Mouse (Mus musculus) c-Kit-positive CD71-positive TER-119-negative erythroid progenitor cells, embryonic 14.5 days (primary cell): ENCODE results near the gene Rin2.
"Not testable (repeated sequence)": the region's sequence is repeated elsewhere in the genome, so short reads cannot be mapped to it uniquely, and the experiment has no call there.

Experiments
- DNase-seq: peaks from one replicate; pipeline ENCODE4 v3.0.0-alpha.2; 2013; ENCODE audit warnings: low read depth

Gene Rin2

DNA sequence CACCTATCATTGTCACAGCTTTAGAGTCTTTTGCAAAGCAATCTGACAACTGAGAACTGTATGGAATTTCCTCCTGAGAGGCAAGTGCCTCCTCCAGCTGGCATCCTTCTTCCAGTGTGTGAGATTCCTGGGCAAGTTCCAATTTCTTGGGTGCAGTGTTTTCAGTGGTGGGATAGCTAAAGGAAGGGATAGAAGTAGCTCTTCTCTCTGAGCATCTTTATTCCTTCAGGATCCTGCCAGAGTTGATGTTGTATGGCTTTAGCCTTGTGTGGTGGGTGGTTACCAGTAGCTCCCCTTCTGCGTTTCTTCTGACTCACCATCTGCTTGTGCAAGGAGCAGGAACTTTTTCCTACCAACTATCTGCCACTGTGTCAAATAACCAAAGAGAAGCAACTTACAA is 9.1 kb downstream of the Rin2 start:
- DNase-seq: no peak

DNA sequence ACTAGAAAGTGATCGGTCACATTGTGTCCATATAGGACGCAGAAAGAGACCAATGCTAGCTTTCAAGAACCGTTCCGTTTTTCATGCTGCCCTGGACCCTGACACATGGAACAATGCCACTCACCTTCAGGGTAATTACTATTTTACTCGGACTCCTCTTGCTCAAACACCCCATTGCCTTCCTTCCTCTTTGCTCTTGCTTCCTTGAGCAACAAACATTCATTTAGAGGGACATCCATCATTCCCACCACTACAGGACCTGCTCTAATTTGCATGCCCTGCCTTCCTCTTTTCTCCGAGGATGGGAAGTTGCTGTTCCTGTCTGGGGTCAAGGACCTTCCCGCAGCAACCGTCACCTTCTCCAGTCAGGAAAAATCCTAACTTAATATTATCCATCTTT is 9.9 kb downstream of the Rin2 start:
- no peak for DNase-seq

DNA sequence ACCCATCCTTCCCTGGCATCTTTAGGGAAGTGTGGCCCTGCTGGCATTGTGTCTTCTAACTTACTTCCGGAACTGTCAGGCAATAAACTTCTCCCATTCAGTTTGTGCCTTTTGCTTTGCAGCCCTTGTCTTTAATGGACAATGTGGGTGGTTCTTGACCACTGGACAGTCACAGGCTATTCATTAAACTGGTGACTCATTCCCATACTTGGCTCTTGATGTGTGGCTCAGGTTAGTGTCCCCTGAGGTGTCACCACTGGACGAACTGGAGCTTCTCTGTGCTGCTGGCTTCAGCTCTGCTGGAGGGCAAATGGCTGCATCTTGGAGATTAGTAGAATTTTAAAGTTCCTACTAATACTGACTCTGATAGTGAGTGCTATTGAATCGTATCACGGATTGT is 11.0 kb downstream of the Rin2 start:
- DNase-seq: no peak

DNA sequence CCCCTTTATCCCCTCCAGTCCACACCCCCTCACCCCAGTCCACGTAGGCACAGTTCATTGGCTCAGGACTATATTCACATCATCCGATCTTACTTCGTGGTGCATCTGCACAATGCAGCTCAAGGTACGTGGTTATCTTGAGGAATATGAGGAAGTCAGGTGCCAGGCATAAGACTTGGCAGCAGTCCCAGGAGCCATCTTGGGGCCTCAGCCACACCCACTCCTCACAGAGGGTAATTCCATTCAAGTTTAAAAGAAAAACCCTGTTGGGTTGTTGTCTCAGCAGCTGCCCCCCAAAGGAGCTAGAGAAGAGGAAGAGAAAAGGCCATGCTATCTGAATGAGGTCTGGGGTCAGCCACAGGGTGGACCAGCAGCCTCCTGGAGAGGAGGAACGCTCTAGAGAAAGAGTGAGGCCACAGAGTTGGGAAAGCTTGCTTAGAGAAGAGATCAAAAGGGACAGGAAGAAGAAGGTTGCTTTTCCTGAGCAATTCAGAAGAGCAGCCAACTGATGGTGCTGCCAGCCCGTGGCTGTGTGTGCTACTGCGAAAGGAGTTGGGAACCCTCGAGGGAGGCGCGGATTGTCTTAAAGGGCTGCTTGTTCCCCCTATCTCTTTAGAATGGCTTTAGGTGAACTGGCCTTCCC is 16.5 kb downstream of the Rin2 start:
- DNase-seq: no peak

DNA sequence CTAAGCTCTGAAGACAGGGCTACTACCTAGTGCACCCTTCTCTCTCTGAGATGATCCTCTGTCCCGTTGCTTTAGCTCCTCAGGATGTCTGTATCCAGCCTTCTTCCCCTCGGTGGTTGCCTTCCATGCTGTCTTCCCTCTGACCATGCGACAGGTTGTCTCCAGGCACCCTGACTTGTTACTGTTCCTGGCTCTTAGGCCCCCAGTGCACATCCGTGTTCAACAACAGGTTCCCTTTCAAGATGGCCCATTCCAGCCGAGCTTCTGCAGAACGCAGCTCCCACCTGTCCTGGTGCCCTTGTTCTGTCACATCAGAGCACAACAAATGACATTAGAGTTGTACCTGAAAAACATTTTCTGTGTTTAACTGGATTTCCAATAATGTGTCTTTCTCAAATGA is 22.1 kb downstream of the Rin2 start:
- DNase-seq: no peak

DNA sequence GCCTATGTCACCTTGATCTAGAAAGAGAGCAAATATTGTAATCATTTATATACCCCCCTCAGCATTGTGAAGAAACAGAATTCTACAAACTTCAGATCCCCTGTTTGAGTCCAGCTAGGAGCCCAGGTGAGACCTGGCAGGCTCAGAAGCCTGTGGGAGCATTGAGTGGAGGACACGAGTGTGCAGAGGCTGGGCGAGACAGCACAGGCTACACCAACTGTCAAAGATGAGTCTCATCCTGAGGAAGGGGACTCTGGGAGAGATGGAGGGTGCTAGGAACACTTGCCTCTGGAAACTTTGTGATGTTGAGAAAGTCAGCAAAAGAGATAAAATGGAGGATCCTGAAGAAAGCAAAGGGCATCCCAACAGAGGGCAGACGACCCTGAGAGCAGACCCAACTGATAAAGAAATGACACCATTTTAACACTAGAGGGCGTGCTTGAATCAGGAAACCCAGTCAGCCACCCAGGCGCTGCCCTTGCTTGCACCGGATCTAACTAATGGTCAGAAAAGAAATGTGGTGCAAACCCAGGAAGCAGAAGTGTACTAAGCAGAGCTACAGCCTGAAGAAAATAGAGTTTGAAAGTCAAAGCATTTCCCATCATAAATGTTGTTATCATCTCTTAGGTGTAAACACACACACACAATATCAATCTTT is 24.5 kb downstream of the Rin2 start:
- peak; percentile 7 for DNase-seq

DNA sequence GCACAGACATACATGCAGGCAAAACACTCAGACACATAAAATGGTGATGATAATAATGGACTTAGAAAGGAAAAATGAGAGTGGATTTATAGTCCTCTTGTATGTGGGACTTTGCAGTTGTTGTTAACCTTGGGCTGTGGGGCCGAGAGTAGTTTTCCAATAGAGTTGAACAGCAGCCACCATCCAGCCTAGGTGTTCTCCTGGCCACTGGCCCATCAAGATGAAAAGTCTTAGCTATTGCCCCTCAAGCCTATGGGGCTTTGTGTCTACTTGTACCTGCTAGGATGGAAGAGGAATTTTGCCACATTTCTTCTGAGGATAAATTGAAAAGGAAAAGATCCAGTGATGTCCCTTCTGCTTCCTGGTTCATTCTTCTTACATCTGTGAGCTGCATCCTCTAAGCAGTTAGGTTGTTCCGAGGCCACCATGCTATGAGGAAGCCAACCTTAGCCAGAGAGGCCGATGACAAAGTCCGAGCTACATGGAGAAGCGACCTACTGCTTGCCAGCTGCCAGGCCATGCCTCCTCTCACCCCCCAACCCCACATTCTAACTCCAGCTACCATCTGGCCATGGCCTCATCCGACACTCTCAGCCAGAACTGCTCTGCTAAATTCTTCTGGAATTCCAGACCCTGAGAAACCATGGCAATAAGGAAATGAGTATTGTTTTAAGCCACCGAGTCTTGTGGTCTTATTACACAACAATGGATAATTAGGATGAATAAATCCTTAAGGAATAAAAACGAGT is 25.4 kb downstream of the Rin2 start:
- no peak for DNase-seq

DNA sequence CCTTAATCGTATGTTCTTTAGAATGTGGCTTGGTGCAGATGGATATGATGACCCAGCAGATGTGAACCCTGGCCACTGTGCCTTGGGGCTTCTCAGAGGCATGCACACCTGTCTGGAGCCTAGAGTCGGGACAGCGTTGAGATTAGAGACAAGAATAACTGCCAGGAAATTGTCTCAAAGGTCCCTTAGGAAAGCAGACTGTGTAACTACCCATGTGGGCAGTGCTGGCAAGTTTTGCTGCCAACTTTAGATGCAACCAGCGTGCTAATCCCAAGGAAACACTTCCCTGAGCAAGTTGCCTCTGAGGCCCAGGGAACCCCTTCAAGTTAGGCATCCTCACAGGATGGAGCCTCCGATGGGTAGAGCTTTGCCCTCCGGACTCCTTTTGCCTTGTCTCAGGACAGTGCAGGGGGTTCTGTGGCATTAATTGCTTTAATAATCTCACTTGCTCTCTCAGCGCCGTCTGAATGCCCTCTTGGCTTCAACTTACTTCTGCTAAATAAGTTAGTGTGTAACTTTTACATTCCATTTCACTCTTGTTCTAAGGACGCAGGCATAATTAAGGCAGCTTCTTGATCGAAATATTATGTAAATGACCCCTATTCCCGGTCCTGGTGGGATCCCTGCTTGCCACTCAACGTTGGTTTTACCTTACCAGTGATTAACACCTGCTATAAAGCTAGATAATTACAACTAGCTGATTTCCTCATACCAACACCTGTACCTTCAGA is 26.8 kb downstream of the Rin2 start:
- no peak for DNase-seq

DNA sequence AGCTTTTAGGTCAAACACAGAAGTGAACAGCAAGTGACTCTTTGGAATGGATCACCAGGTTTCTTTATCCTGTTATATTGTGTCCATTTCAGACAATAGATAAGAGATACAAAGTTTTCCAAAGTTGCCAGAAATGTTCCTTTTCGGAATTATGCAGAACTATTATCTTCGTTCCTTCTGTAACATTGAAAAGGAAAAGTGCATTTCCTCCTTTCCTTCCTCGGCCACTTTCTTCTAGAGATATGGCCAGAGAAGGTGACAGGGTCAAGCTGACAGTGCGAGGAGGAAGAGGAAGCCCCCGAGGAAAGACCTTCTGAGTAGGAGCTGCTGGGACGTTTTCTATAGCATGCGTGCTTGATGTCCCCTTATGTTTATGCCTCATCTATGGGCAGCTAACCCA is 29.7 kb downstream of the Rin2 start:
- no peak for DNase-seq

DNA sequence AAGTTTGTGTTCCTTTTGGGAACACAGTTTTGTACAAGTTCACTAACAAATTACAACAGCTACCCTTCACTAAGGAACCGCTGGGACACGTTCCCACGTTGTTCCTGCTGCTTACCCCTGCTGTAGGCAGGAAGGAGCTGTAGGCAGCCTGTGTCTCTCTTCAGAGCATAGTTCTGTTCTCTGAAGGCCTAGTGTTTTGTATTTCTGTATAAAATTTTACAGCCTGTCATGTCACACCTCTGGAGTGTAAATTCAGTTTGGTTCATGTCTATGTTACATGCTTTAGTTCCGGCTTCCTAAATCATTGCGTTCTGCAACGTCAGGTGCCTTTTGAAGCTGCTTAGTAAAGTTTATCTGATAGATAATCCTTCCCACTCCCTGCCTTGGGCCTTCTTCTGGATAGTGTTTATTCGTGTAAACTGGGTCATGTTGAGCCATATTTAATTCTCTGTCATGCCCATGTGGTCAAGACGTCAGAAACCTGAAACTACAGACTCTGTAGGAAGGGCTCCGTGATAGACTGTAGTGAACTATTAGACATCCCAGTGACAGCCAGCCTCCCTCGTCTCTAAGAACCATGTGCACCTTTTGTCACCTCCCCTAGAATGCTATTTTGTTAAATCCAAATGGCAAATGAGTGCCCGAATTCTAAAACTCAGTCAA is 34.8 kb downstream of the Rin2 start:
- no peak for DNase-seq

DNA sequence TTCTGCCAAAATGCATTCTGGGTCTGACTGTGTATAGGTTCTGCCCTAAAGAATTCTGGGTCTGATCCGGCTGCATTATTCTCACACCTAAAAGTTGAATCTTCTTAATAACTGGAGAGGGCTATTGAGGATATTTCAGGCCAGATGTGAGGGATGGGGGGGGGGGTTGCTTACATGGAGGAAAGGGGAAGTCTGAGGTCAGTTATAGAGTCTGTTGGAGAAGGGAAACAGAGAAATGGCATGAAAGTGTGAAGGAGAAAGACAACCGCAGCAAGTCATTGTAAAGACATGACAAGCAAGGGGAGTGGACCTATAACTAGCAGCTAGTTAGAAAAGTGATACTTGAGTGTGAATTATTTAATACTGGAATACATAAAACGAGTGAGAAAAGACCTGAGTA is 36.5 kb downstream of the Rin2 start:
- no peak for DNase-seq

DNA sequence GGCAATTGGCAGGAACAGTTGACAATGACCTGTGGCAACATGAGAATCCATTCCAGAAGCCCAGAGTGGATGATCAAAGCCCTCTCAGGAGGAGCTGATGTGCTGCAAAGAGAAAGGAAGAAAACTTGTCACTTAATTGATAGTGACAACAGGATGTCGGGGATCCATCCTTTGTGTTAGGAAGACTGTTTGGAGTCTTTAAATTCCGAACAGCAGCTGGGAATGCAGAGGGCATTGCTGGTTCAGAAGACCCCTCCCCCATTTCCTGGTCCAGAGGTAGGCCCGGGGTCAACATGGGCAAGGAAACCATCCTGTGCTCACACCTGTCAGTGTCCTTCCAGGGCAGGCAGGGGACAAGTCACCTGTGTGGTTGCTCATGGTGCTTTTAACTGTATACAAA is 37.0 kb downstream of the Rin2 start:
- no peak for DNase-seq

DNA sequence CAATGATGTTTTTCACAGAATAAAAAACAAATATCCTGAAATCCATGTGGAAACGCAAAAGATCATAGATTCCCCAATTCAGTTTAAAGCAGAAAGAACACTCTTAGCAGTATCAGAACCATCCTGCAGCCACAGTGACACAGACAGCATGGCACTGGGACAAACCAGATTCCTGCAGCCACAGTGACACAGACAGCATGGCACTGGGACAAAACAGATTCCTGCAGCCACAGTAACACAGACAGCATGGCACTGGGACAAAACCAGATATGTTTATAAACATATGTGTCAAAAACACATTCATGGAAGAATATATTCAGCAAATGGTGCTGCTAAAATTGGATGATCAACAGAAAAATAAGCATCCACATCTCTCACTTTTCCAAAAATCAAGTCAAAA is 42.5 kb downstream of the Rin2 start:
- no peak for DNase-seq

DNA sequence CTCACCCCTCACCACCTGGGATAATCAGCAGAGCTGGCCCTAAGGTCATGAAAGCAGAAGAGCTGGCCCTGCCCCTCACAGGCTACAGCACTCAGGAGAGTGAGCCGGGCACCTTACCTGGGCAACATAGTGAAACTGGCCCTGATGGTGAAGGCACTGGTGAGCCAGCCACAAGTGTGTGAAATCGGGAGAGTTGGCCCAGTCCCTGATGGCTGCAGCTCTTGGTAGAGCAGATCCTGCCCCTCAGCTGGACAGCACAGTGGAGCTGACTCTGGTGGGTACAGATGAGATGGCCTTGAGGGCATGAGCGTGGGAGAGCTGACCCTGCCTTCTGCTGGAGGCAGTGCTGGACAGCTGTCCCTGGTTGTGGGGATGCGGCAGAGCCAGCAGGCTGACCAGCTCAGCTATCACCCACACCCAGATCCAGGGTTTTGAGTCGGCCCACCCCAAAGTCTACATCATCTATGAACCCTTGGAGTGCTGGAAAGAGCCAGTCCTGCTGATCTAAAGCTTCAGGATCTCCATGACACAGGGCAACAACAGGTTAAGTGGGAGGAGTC is 43.7 kb downstream of the Rin2 start:
- no peak for DNase-seq

DNA sequence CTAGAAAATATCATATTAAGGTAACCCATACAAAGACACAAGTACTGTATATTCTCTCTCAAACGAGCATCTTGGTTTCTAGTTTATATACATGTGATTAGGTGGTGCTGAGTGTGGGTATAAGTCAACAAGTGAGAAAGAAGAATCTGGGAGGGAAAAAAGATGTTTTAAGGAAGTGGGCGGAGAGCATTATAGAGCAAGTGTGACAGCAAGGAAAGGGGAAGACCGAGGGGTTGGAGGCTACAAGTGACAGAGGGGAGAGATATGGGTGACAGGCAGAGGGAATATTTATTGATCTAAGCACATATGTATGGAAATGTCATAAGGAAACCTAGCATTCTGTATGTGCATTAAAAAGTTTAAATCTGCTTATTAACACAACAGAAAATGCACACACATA is 45.1 kb downstream of the Rin2 start:
- DNase-seq: no peak

DNA sequence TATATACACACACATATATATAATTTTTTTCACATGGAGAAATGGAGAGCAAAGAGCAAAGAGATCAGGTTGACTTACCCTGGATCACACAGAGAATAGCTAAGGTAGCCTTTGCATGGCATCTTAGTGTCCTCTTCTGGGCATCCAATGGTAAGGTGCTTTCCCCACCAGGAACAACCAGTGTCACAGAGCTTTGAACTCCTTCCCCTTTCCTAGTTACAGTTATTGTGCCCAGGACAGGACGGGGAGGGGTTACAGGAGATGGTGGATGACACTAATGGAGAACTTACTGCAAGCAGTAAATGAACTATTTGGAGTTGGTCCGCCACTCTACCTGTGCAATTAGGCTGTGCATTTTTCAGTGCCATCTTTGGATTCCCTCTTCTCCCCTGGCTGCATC is 45.7 kb downstream of the Rin2 start:
- DNase-seq: no peak

DNA sequence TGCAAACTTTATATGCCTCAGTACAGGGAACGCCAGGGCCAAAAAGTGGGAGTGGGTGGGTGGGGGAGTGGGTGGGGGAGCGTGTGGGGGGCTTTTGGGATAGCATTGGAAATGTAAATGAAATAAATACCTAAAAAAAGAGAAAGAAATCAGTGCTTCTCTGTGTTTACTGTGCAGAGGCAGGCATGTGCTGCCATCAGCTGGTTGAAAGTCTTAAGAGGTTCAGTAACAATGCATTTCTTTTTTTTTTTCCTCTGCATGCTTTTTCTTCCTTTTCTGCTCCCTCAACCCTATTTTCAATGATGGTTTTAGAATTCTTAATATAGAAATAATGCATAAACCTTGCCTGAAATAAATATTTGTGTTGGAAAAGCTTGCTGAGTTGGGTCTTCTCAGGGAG is 47.3 kb downstream of the Rin2 start:
- not testable (repeated sequence) for DNase-seq

DNA sequence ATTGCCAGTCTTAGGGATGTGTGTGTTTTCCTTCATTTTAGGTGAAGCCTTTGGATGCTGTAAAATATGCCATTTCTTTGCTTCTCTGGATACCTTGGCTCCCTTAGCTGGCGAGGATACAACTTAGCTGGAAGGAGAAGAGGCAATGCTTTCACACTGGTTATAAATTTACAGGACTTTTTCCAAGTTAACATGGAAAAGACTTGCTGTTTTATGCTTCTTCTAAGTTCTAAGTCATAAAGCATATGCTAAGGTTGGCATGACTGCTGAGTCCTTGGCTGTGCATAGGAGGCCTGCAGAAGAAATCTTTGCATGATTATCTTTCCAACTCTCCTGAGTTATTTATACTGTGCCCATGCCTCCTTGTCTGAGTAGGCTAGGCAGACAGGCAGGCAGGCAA is 49.3 kb downstream of the Rin2 start:
- no peak for DNase-seq

DNA sequence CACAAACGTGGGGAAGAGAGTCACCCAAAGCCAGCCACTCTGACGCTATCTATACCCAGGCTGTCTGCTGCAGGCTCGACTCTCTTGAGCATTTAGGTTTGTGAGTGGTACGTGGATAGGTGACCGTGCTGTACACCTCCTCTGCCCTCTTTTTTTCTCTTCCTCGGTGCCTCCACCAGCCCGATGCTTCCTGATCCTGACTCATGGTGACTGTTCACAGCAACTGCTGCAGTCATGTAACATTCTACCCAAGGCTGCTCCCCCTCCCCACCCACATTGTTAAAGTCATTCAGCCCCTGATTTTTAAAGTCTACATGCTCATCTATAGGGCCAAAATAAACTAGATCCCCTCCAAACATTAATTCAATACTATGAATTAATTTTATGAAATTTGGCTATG is 54.4 kb downstream of the Rin2 start:
- no peak for DNase-seq

DNA sequence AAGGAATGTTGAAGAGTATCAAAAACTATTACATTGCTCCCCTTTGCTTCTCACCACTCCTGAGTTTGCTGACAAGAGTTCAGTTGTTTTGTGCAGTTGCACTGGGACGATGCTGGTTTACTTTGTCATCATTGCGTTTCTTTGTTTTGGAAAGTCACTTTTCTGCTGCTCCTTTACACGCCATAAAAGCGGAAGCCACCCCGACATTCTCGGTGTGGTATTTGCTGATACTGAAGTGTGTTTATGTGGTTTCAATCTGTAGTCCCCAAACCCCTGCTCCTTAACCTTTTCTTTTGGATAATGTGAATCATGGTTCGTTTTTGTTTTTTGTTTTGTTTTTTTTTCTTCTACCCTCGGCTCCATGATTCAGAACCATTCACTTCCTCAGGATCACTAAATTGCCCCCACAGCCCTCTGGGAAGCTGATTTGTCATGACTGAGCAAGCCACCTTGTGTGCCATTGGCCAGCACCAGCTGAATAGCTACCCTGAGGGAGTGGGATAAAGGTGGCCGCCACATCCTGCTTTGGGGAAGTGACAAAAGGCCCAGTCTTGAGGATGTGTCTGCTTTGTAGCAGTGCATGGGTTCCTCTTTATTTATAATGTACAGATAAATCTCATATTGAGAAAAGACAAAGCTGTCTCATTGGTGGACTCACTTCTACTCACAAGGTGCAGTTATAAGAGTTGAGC is 55.3 kb downstream of the Rin2 start:
- DNase-seq: no peak

DNA sequence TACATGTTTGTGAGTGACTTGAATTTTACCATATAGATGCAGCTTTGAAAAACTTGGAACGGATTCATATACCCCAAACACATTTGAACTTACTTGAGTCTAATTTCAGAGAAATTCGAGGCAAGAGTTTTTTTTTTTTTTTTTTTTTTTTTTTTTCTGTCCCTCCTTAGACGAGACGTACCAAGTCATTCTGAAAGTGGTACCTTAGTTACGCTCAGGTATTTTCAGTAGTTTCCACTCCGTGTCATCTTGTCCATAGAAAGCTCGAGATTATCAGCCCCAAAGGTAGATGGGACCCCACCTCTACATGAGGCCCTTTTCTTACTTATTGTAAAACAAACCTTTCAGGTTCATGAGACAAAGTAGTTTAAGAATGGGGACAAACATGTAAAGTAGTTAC is 55.9 kb downstream of the Rin2 start:
- no peak for DNase-seq
